Mouse (Mus musculus): ENCODE measurements at regions not wholly inside any gene's neighbourhood (a gene's known extent, or its start where the extent isn't known, plus 50 kb on each side); places are given as distances from the start of the nearest gene placed in this dataset.

- Histone ChIP-seq H3K4me1 (replicated peaks; ENCODE audit: control insufficient read depth, insufficient read depth, low read length) (no peaks in the 10 kb centered on the region), H3K36me3 (ENCODE audit: control insufficient read depth, insufficient read depth, low read length) (no peaks in the 10 kb centered on the region), H3K4me3 (ENCODE audit: control insufficient read depth, insufficient read depth, low read length) (no peak overlapping the region), H3K27me3 (ENCODE audit: control insufficient read depth, insufficient read depth, low read length) (no peaks in the 10 kb centered on the region), H3K27ac (ENCODE audit: control insufficient read depth, insufficient read depth, low read length) (no peak overlapping the region)
- TF ChIP-seq POLR2A (IDR thresholded peaks at IDR 0.05; ENCODE audit: control insufficient read depth, extremely low read depth, insufficient read depth, low read length, poor library complexity) (no peak), CTCF (IDR thresholded peaks at IDR 0.05; ENCODE audit: borderline replicate concordance, control insufficient read depth, extremely low read depth, insufficient read depth, low read length, poor library complexity) (no peak)
- DNase-seq: no peak
- 81% methylated on average over 10 of the region's 10 CpGs for WGBS
These were observed 267.0 kb upstream of the Tmpo start for GRCm38 (mm10) chr10:91447974-91448703.

GRCm38 (mm10) chr10:91443321-91443720 lies 262.2 kb upstream of the Tmpo start:
- TF ChIP-seq POLR2A (IDR thresholded peaks at IDR 0.05; ENCODE audit: control insufficient read depth, extremely low read depth, insufficient read depth, low read length, poor library complexity) (no peak), CTCF (IDR thresholded peaks at IDR 0.05; ENCODE audit: borderline replicate concordance, control insufficient read depth, extremely low read depth, insufficient read depth, low read length, poor library complexity) (no peak)
- no peaks in the 10 kb centered on the region for H3K27me3 ChIP-seq (ENCODE audit: control insufficient read depth, insufficient read depth, low read length)
- H3K4me1 ChIP-seq (replicated peaks; ENCODE audit: control insufficient read depth, insufficient read depth, low read length): no peaks in the 10 kb centered on the region
- H3K27ac ChIP-seq (ENCODE audit: control insufficient read depth, insufficient read depth, low read length): no peak overlapping the region
- no peak overlapping the region for H3K4me3 ChIP-seq (ENCODE audit: control insufficient read depth, insufficient read depth, low read length)
- DNase-seq: no peak
- H3K36me3 ChIP-seq (ENCODE audit: control insufficient read depth, insufficient read depth, low read length): no peaks in the 10 kb centered on the region
- WGBS: 59% methylated on average over 2 of the region's 2 CpGs

GRCm38 (mm10) chr10:91440051-91440450 lies 258.9 kb upstream of the Tmpo start:
- WGBS: 66% methylated on average over 3 of the region's 3 CpGs
- no peak for DNase-seq

GRCm38 (mm10) chr10:91437917-91438316 lies 256.8 kb upstream of the Tmpo start:
- Histone ChIP-seq H3K27me3 (ENCODE audit: control insufficient read depth, insufficient read depth, low read length) (no peaks in the 10 kb centered on the region), H3K36me3 (ENCODE audit: control insufficient read depth, insufficient read depth, low read length) (no peaks in the 10 kb centered on the region), H3K4me1 (replicated peaks; ENCODE audit: control insufficient read depth, insufficient read depth, low read length) (no peaks in the 10 kb centered on the region), H3K27ac (ENCODE audit: control insufficient read depth, insufficient read depth, low read length) (no peak overlapping the region), H3K4me3 (ENCODE audit: control insufficient read depth, insufficient read depth, low read length) (no peak overlapping the region)
- TF ChIP-seq POLR2A (IDR thresholded peaks at IDR 0.05; ENCODE audit: control insufficient read depth, extremely low read depth, insufficient read depth, low read length, poor library complexity): no peak
- TF ChIP-seq CTCF (IDR thresholded peaks at IDR 0.05; ENCODE audit: borderline replicate concordance, control insufficient read depth, extremely low read depth, insufficient read depth, low read length, poor library complexity): no peak
- DNase-seq: no peak
- 94% methylated on average over 5 of the region's 5 CpGs for whole genome bisulfite sequencing

More at GRCm38 (mm10) chr10:91440051-91440450, 258.9 kb upstream of the Tmpo start:
- Histone ChIP-seq H3K4me3 (ENCODE audit: control insufficient read depth, insufficient read depth, low read length) (no peak overlapping the region), H3K4me1 (replicated peaks; ENCODE audit: control insufficient read depth, insufficient read depth, low read length) (no peaks in the 10 kb centered on the region), H3K36me3 (ENCODE audit: control insufficient read depth, insufficient read depth, low read length) (no peaks in the 10 kb centered on the region), H3K27me3 (ENCODE audit: control insufficient read depth, insufficient read depth, low read length) (no peaks in the 10 kb centered on the region), H3K27ac (ENCODE audit: control insufficient read depth, insufficient read depth, low read length) (no peak overlapping the region)
- TF ChIP-seq CTCF (IDR thresholded peaks at IDR 0.05; ENCODE audit: borderline replicate concordance, control insufficient read depth, extremely low read depth, insufficient read depth, low read length, poor library complexity) (no peak), POLR2A (IDR thresholded peaks at IDR 0.05; ENCODE audit: control insufficient read depth, extremely low read depth, insufficient read depth, low read length, poor library complexity) (no peak)

GRCm38 (mm10) chr10:91436091-91436569 lies 255.0 kb upstream of the Tmpo start:
- Histone ChIP-seq H3K4me1 (replicated peaks; ENCODE audit: control insufficient read depth, insufficient read depth, low read length) (no peaks in the 10 kb centered on the region), H3K27me3 (ENCODE audit: control insufficient read depth, insufficient read depth, low read length) (no peaks in the 10 kb centered on the region), H3K27ac (ENCODE audit: control insufficient read depth, insufficient read depth, low read length) (no peak overlapping the region), H3K36me3 (ENCODE audit: control insufficient read depth, insufficient read depth, low read length) (no peaks in the 10 kb centered on the region), H3K4me3 (ENCODE audit: control insufficient read depth, insufficient read depth, low read length) (no peak overlapping the region)
- WGBS: 70% methylated on average over 9 of the region's 9 CpGs
- DNase-seq: no peak
- TF ChIP-seq POLR2A (IDR thresholded peaks at IDR 0.05; ENCODE audit: control insufficient read depth, extremely low read depth, insufficient read depth, low read length, poor library complexity) (no peak), CTCF (IDR thresholded peaks at IDR 0.05; ENCODE audit: borderline replicate concordance, control insufficient read depth, extremely low read depth, insufficient read depth, low read length, poor library complexity) (no peak)

- Histone ChIP-seq H3K36me3 (ENCODE audit: control insufficient read depth, insufficient read depth, low read length) (no peaks in the 10 kb centered on the region), H3K4me3 (ENCODE audit: control insufficient read depth, insufficient read depth, low read length) (no peak overlapping the region), H3K27ac (ENCODE audit: control insufficient read depth, insufficient read depth, low read length) (no peak overlapping the region), H3K4me1 (replicated peaks; ENCODE audit: control insufficient read depth, insufficient read depth, low read length) (no peaks in the 10 kb centered on the region), H3K27me3 (ENCODE audit: control insufficient read depth, insufficient read depth, low read length) (no peaks in the 10 kb centered on the region)
- WGBS: 45% methylated on average over 5 of the region's 5 CpGs
- no peak for DNase-seq
- no peak for TF ChIP-seq CTCF (IDR thresholded peaks at IDR 0.05; ENCODE audit: borderline replicate concordance, control insufficient read depth, extremely low read depth, insufficient read depth, low read length, poor library complexity)
- TF ChIP-seq POLR2A (IDR thresholded peaks at IDR 0.05; ENCODE audit: control insufficient read depth, extremely low read depth, insufficient read depth, low read length, poor library complexity): no peak
These were observed 249.2 kb upstream of the Tmpo start for GRCm38 (mm10) chr10:91430281-91430680.

Measured in thymus, adult 2 months (tissue).